Mouse (Mus musculus) ES-Bruce4 (cell line): Measurements from ENCODE around the gene Sorcs3. TPM values are rescaled to one million over a fixed set of nuclear protein-coding genes. Genes with fewer than 3 reads are reported as not detected.

ENCODE experiments used
- H3K27ac ChIP-seq: 2 replicates; pipeline ENCODE4 v1.5.1; 2012; ENCODE audit warnings: low read length, inconsistent platforms; ENCODE audit not compliant: insufficient read depth
- H3K27me3 ChIP-seq: 2 replicates; pipeline ENCODE4 v1.6.1; 2012; ENCODE audit warnings: mild to moderate bottlenecking, low read length, inconsistent platforms; ENCODE audit not compliant: control insufficient read depth, poor library complexity, insufficient read depth, severe bottlenecking
- H3K36me3 ChIP-seq: 2 replicates; pipeline ENCODE4 v1.6.1; 2012; ENCODE audit warnings: inconsistent platforms, mild to moderate bottlenecking, low read length, moderate library complexity; ENCODE audit not compliant: control insufficient read depth, poor library complexity, insufficient read depth, severe bottlenecking
- H3K4me1 ChIP-seq: one replicate; pipeline ENCODE4 v1.8.1; 2011; ENCODE audit warnings: low read length; ENCODE audit not compliant: control insufficient read depth, insufficient read depth
- H3K4me3 ChIP-seq: 2 replicates; pipeline ENCODE4 v1.5.1; 2011; ENCODE audit warnings: low read depth, mild to moderate bottlenecking, low read length
- H3K9ac ChIP-seq: 2 replicates; pipeline ENCODE4 v1.6.1; 2012; ENCODE audit warnings: low read depth, mild to moderate bottlenecking, inconsistent platforms; ENCODE audit not compliant: poor library complexity, severe bottlenecking
- H3K9me3 ChIP-seq: replicated peaks from 2 replicates; pipeline ENCODE4 v1.6.1; 2012; ENCODE audit warnings: mild to moderate bottlenecking, low read length, inconsistent platforms; ENCODE audit not compliant: control insufficient read depth, poor library complexity, insufficient read depth, severe bottlenecking
- CTCF ChIP-seq: IDR thresholded peaks from one replicate; pipeline ENCODE4 v1.8.1; 2011; ENCODE audit warnings: low read depth, low read length
- EP300 ChIP-seq: IDR thresholded peaks from 2 replicates; pipeline ENCODE4 v1.6.1; 2011; ENCODE audit warnings: low read depth, low read length; ENCODE audit not compliant: insufficient read depth
- POLR2A ChIP-seq: IDR thresholded peaks from one replicate; pipeline ENCODE4 v1.8.1; 2011; ENCODE audit warnings: low read length; ENCODE audit not compliant: insufficient read depth
- polyA plus RNA-seq: library from polyadenylated mRNA; stranded (reverse); fragments of >200 nt; gene quantifications from 2 replicates; pipeline ENCODE4 v1.2.4, GENCODE M21; 2011; ENCODE audit warnings: low read depth; ENCODE audit not compliant: missing spikeins, insufficient read depth, insufficient read length

Gene Sorcs3
- polyA plus RNA-seq, 1 experiment: not detected

- H3K9ac ChIP-seq: no peak overlapping the region
- H3K36me3 ChIP-seq: no peaks in the 10 kb centered on the region
- TF ChIP-seq CTCF (no peak), EP300 (no peak), POLR2A (no peak)
- no peak overlapping the region for H3K27ac ChIP-seq
- H3K4me3 ChIP-seq: no peak overlapping the region
- no peaks in the 10 kb centered on the region for H3K9me3 ChIP-seq
- no peaks in the 10 kb centered on the region for H3K27me3 ChIP-seq
- H3K4me1 ChIP-seq: no peaks in the 10 kb centered on the region
These were observed 614.9 kb downstream of the Sorcs3 start for GRCm38 (mm10) chr19:48820493-48821282.

- Histone ChIP-seq H3K4me1 (no peaks in the 10 kb centered on the region), H3K4me3 (no peak overlapping the region), H3K27ac (no peak overlapping the region), H3K27me3 (no peaks in the 10 kb centered on the region), H3K36me3 (no peaks in the 10 kb centered on the region), H3K9ac (no peak overlapping the region), H3K9me3 (no peaks in the 10 kb centered on the region)
- TF ChIP-seq EP300 (no peak), CTCF (no peak), POLR2A (no peak)
These were observed 615.5 kb downstream of the Sorcs3 start for GRCm38 (mm10) chr19:48821283-48821715.

- Histone ChIP-seq H3K27ac (no peak overlapping the region), H3K4me3 (no peak overlapping the region), H3K4me1 (no peaks in the 10 kb centered on the region), H3K9ac (no peak overlapping the region), H3K9me3 (no peaks in the 10 kb centered on the region), H3K27me3 (no peaks in the 10 kb centered on the region), H3K36me3 (no peaks in the 10 kb centered on the region)
- no peak for TF ChIP-seq EP300
- no peak for TF ChIP-seq CTCF
- TF ChIP-seq POLR2A: no peak
These were observed 628.5 kb downstream of the Sorcs3 start for GRCm38 (mm10) chr19:48834342-48834741.

GRCm38 (mm10) chr19:48839418-48839817 is 633.6 kb downstream of the Sorcs3 start:
- no peaks in the 10 kb centered on the region for H3K27me3 ChIP-seq
- H3K9ac ChIP-seq: no peak overlapping the region
- H3K36me3 ChIP-seq: no peaks in the 10 kb centered on the region
- no peak overlapping the region for H3K27ac ChIP-seq
- H3K4me3 ChIP-seq: no peak overlapping the region
- no peaks in the 10 kb centered on the region for H3K9me3 ChIP-seq
- H3K4me1 ChIP-seq: no peaks in the 10 kb centered on the region
- no peak for TF ChIP-seq EP300
- no peak for TF ChIP-seq CTCF
- TF ChIP-seq POLR2A: no peak

GRCm38 (mm10) chr19:48847700-48848099 is 641.9 kb downstream of the Sorcs3 start:
- Histone ChIP-seq H3K36me3 (no peaks in the 10 kb centered on the region), H3K4me3 (no peak overlapping the region), H3K4me1 (no peaks in the 10 kb centered on the region), H3K27ac (no peak overlapping the region), H3K9ac (no peak overlapping the region), H3K9me3 (no peaks in the 10 kb centered on the region), H3K27me3 (no peaks in the 10 kb centered on the region)
- no peak for TF ChIP-seq EP300
- no peak for TF ChIP-seq POLR2A
- TF ChIP-seq CTCF: no peak

- no peaks in the 10 kb centered on the region for H3K4me1 ChIP-seq
- H3K4me3 ChIP-seq: no peak overlapping the region
- H3K9me3 ChIP-seq: no peaks in the 10 kb centered on the region
- H3K36me3 ChIP-seq: no peaks in the 10 kb centered on the region
- H3K27ac ChIP-seq: no peak overlapping the region
- no peaks in the 10 kb centered on the region for H3K27me3 ChIP-seq
- TF ChIP-seq CTCF (no peak), POLR2A (no peak), EP300 (no peak)
- no peak overlapping the region for H3K9ac ChIP-seq
These were observed 644.6 kb downstream of the Sorcs3 start for GRCm38 (mm10) chr19:48850466-48850865.
